Mouse (Mus musculus) gastrocnemius, adult 18-20 months (tissue): ENCODE measurements at regions not wholly inside any gene's neighbourhood (a gene's known extent, or its start where the extent isn't known, plus 50 kb on each side); places are given as distances from the start of the nearest gene placed in this dataset.

Source experiments
- DNase-seq: peaks from one replicate; pipeline ENCODE4 v3.0.0; 2021; ENCODE audit warnings: low spot score

GRCm38 (mm10) chr10:21828432-21829061 lies 53.4 kb upstream of the Sgk1 start:
- DNase-seq, result no peak

GRCm38 (mm10) chr10:21829062-21829731 lies 52.8 kb upstream of the Sgk1 start:
- no peak for DNase-seq

DNA sequence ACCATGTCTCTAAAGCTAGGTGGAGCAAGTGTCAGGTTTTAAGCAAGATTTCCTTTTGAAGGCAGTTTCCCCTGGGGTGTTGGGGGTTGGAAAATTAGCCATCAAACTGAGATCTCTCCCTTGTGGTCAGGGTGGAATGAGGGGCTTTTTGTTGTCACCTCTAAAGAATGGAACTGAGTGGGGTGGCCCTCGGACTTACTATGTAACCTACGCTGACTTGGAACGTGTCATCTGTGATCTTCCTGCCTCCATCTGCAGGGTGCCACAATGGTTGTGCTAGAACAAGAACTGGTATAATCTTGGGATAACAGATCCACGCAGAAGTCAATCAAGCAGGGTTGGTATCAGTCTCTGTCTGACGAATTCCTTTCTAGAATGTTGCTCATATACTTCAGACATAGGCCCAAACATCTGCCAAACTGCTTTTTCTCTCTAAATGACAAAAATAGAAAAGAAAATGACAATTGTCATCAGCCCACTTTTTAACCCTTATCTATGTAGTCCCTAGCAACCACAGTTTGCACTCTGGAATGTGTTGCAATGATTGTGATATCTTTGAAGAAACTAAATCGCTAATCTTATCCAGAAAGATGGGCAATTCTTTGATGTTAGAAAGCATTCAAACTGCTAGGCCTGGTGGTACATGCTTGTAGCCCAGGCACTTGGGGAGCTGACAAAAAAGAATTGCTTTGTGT lies 50.8 kb upstream of the Sgk1 start:
- DNase-seq, result no peak
